Mouse (Mus musculus) left cerebral cortex, postnatal 4 days (tissue): ENCODE results near the gene Inpp5k. TPM values are rescaled to one million over a fixed set of nuclear protein-coding genes. Genes with fewer than 3 reads are reported as not detected.
"Not testable (repeated sequence)": the region's sequence is repeated elsewhere in the genome, so short reads cannot be mapped to it uniquely, and the experiment has no call there.

Experiments
- DNase-seq: peaks from one replicate; pipeline ENCODE4 v3.0.0-alpha.2; 2022
- intact Hi-C: fragments of 180-260 bp; cut with DNase I; formaldehyde crosslinking; loops from one replicate; pipeline ENCODE4 v1.15.1; 2025
- total RNA-seq, 2 experiments: library from RNA; stranded (reverse); gene quantifications; 2 replicates each; pipeline ENCODE4 v1.2.3; 2021

The Inpp5k gene
- 10 to 100 TPM; 45.5 to 47.2 TPM for total RNA-seq

DNA sequence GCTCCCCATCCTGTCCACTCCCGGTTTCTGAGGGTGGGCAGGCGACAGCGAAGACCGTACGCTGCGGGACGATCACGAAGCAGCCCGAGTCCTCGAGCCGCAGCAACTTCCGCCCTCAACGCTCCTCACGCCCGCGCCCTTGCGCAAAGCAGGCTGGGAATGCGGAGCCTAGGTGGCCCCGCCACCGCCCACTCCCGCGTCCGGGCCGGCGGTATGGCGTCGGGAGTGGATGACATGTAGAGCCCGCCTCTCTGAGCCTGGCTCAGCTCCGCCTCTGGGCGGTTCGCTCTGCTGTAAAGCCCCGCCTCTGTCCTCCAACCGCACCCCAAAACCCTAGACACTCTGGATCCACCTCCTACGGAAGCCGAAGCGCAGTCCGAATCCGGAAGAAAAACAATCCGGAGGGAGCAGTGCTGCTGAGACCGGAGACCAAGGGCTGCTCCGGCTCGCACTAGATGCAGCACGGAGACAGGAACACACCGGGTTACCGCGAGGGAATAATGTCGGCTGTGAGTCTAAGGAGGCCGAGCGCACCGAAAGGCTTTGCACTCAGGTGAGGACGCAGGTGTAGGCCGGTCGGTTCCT lies at the start of gene Inpp5k:
Gene Inpp5k, plus strand, starts transcription at position 344 of the 585 bp plus-strand sequence.
- DNase-seq: peak; percentile 95
- intact Hi-C loops: no loop called here

- no peak for DNase-seq
- intact Hi-C loops: no loop called here
Measured at GRCm38 (mm10) chr11:75581495-75582149, 49.2 kb upstream of the Inpp5k start.

DNA sequence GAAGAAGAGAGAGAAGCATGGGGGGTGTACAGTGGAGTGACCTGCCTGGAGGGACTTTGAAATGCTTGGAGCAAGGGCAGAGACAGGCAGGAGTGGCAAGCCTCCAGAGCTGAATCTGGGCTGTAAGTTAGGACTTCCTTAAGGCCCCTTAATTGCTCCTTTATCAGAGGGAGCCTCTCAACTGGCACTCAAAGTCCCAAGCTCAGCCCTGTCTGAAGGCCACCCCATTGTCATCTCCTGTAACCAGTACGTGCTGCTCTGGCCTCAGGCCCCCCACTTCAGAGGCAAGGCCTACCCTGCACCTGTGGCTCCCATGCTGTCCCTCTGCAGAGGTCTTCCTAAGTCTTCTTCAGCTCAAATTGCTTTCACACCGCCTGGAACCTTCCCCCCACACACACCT lies 47.3 kb upstream of the Inpp5k start:
- intact Hi-C loops: no loop called here
- no peak for DNase-seq

- intact Hi-C loops: no loop called here
- DNase-seq: no peak
Measured at GRCm38 (mm10) chr11:75585061-75585460, 45.7 kb upstream of the Inpp5k start.

DNA sequence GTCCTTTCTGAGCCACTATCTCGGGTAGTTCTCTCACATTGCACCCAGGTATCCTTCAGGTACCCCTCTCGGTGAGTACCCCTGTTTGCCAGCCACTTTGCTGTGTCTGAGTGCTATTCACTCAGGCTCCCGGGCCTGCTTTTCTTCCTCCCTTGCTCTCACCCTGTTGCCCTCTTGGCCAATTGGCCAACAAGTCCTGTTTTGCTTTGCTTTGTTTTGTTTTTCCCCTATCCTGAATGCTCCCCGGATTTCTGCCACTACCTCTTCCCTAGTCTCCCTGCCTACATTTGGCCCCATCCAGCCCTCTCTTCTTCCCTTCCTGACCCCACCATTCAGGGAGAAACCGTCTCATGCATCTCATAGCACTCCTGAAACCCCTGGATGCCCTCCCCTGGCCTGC lies 44.8 kb upstream of the Inpp5k start:
- no peak for DNase-seq
- intact Hi-C loops: no loop called here

DNA sequence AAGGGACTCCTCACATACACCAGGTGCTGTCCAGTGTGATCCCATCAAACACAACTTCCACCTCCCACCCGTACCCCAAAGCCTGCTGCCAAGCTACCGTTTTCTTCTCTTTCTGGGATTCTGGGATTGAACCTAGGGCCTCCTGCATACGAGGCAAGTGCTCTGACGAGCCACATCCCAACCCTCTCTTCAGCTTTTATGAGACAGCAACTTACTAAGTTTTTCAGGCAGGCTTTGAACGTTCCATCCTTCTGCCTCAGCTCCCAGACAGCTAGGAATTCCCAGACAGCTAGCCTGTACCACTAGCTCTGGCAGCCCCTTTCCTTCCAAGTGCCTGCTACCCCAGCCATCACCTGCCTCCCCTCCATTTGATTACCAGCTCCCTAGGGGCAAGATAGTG lies 43.8 kb upstream of the Inpp5k start:
- no peak for DNase-seq
- intact Hi-C loops: no loop called here

GRCm38 (mm10) chr11:75587493-75588284 lies 43.1 kb upstream of the Inpp5k start, which contains the start of gene Pitpna:
Gene Pitpna, plus strand, starts transcription at chr11:75588097.
- intact Hi-C loops: no loop called here
- DNase-seq: peak; percentile 94

- intact Hi-C loops: no loop called here
- DNase-seq: no peak
Measured at GRCm38 (mm10) chr11:75588285-75588941, 42.4 kb upstream of the Inpp5k start.

DNA sequence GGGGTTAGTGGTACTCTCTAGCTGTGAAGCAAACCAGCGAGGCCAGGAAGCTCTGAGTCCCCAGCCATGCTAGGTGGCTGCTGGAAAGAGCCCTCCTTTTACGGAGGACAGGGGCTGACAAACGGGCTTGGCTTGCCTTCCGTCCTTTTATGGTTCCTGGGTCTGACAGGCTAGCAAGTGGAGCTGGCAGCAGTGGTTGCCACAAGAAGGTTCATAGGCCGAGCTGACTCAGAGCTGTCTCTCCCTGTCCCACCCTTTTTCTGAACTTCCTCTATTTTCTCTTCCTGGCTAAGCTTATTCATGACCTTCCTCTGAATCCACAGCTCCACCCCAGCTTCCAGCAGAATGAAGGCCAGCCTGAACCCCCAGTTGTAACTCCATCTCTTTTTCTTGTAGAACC lies 38.2 kb upstream of the Inpp5k start:
- intact Hi-C loops: no loop called here
- DNase-seq: no peak

DNA sequence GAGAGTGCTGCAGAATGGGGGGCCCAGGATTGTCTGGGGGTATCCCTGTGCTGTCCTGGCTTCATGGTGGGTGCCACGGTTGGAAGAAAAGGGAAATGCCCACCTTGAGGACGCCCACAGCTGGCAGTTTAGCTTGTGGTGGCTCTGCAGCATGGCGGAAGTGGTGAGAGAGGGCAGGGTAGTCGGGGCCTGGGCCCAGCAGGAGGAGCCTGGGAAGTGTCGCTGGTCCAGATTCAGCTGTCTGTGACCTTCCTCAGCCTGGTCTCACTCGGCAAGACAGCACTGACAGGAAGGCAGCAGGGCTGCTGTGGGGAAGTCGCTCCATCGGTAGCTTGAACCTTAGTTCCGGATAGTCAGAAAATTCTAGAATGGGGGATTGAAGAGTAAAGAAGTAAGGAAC lies 36.4 kb upstream of the Inpp5k start:
- DNase-seq: no peak
- intact Hi-C loops: no loop called here

DNA sequence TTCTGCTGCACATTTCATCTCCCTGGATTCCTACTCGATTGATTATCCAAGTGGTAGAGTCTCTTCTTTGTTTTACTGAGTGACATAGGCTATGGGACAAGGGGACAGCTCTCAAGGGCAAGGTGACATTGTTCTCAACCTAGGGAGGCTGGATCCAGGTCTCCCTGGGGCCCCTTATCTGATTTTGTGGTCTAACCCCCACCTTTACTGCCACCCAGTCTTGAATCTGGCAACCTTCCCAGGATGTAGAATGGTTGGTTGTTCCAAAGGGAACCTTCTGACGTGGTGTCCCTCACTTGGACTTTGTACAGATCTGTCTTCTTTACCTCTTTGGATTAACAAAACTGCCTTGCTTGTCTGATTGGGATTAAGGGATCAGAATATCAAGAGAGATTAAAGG lies 35.4 kb upstream of the Inpp5k start:
- no peak for DNase-seq
- intact Hi-C loops: no loop called here

- intact Hi-C loops: no loop called here
Measured at GRCm38 (mm10) chr11:75595816-75596215, 35.0 kb upstream of the Inpp5k start.

GRCm38 (mm10) chr11:75596726-75597255 lies 34.0 kb upstream of the Inpp5k start:
- intact Hi-C loops: no loop called here
- DNase-seq: no peak

More at GRCm38 (mm10) chr11:75595816-75596215, 35.0 kb upstream of the Inpp5k start:
- DNase-seq: no peak

DNA sequence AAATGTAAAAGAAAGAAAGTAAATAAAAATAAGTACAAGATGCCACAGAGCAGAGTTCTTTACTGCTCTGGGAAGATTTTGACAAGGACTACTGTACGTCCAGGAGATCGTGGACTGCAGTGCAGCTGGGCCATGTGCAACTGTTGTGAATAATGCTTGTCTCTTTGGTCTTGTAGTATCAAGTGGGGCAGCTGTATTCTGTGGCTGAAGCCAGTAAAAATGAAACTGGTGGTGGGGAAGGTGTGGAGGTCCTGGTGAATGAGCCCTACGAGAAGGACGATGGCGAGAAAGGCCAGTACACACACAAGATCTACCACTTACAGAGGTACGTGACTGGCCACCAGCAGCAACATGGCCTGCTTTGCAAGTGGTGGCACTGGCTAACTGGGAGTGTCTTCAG lies 32.8 kb upstream of the Inpp5k start:
- intact Hi-C loops: no loop called here
- DNase-seq: no peak

DNA sequence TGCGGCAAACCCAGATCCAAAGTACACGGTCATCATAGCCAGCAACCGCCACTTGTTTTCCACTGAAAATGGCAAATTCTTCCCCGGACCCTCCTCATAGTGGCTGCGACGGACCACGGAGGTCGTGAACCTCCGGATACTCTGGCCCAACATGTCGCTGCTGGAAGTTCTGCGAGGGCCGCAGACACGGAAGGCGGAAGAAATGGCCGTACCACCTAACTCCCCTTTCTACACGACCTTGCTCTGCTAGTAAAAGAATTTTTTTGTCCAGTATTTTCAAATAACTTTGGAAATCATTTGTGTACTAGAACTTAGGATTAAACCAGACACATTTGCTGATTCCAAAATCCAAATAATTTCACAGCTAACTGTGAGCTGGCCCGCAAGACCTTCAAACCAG lies 31.0 kb upstream of the Inpp5k start:
- DNase-seq, intact Hi-C loops: not testable (repeated sequence)

GRCm38 (mm10) chr11:75604826-75605225 lies 26.0 kb upstream of the Inpp5k start:
- DNase-seq: no peak

GRCm38 (mm10) chr11:75605318-75605717 lies 25.5 kb upstream of the Inpp5k start:
- intact Hi-C loops: no loop called here
- DNase-seq: no peak

More at GRCm38 (mm10) chr11:75604826-75605225, 26.0 kb upstream of the Inpp5k start:
- intact Hi-C loops: no loop called here

DNA sequence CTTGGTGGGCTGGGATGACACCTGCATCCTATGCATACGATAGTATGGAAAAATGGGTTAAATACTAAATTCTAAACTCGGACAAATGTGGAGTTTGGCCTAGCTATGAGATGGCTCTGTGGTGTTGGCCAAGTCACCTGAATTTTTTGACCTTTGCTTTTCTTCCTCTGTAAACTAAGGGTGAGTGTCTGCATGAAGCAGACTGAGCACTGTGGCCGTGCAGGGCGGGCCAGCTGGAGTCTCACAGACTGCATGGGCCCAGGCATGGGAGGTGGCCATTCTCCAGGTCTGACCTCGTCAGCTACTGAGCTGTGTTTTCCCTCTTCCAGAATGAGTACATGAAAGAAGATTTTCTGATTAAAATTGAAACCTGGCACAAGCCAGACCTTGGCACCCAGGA lies 22.0 kb upstream of the Inpp5k start:
- intact Hi-C loops: no loop called here
- DNase-seq: no peak

DNA sequence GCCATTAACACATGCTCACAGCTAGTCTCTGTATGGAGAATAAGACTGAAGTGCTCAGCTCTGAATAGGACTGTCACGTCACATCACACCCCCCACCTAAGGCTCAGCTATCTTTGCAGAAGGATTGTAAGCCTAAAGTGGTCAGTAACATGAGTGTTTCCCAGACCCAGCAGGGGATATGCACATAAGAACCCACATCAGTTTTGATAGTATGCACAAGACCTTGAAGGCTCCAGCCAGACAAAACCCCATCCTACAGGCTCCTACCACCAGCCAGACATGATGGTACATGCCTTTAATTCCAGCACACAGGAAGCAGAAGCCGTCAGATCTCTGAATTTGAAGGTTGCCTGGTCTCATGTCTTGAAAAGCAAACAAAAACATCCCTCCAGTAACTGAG lies 20.8 kb upstream of the Inpp5k start:
- DNase-seq: no peak
- intact Hi-C loops: no loop called here

GRCm38 (mm10) chr11:75614769-75615168 lies 16.0 kb upstream of the Inpp5k start:
- intact Hi-C loops: no loop called here
- no peak for DNase-seq

DNA sequence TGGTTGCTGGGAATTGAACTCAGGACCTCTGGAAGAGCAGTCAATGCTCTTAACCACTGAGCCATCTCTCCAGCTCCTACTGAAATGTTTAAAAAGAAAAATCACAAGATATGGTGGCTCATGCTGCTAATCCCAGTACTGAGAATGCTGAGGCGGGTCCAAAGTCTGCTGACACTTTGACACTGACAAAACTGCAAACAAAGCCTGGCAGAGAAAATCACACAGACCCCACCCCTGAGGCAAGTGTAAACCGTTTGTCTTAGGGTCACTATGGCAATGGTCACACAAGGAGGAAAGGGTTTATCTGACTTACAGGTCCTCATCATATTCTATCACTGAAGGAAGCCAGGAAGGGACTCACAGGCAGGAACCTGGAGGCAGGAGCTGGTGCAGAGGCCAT lies 15.2 kb upstream of the Inpp5k start:
- no peak for DNase-seq
- intact Hi-C loops: no loop called here
